8 mouse cellular contexts compared by ENCODE assay signal in the genomic region with DNA sequence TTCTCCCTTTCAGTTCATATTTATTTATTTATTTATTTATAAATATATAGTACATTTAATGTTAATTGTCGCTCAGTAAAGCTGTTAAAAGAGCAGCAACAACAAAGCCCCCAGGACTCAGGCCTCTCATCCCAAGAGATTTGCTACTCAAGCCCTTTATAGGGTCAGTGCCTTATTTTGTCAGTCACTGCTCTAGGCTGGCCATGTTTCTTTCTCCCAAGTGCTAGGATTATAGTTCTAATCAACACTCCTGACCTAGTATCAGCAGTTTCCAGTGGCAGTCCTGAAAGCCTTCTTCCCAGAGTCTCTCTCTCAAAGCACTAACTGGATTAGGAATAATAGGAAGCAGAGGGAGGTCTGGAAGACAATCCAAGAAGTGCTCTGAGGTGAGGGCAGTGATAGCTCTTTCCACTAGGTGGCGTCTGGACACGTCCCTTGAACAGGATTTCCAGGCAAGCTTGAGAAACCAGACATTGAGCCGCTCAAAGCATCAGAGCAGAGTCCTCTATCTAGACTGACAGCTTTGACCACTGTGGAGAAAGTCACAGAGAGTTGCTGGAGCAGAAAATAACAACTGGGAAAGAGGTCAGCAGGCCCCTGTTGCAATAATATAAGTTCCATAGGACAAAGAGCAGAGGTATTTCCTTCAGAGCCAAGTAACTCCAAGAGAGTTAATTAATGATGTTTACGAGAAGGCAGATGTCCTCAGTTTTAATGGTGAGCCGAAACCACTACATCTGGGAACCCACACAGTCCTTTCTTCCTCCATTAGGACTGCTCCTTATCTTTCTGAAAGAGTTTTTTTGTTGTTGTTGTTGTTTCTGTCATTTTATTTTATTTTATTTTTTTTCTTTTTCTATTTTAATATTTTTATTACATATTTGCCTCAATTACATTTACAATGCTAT. TPM values are rescaled to one million over a fixed set of nuclear protein-coding genes. Genes with fewer than 3 reads are reported as not detected.
DNase-seq lines count a peak whose midpoint lies in the region; ATAC-seq and TF ChIP-seq lines count a peak whose summit lies in the region.

No protein-coding gene starts in this region.

- no peak overlapping the region for H3K9ac ChIP-seq in intestine, embryonic 15.5 days

- no peaks in the 10 kb centered on the region for H3K4me1 ChIP-seq in thymus, adult 2 months (replicated peaks; ENCODE audit: control insufficient read depth, insufficient read depth, low read length)
- no peaks in the 10 kb centered on the region for H3K4me1 ChIP-seq in intestine, embryonic 15.5 days (replicated peaks)
- H3K4me1 ChIP-seq in midbrain, embryonic 10.5 days, result no peaks in the 10 kb centered on the region

- 46% methylated on average over 6 of the region's 6 CpGs for WGBS in thymus, adult 2 months
- 32% methylated on average over 6 of the region's 6 CpGs for WGBS in intestine, embryonic 15.5 days
- 28% methylated on average over 6 of the region's 6 CpGs for WGBS in midbrain, embryonic 10.5 days

- no peaks in the 10 kb centered on the region for H3K36me3 ChIP-seq in thymus, adult 2 months (ENCODE audit: control insufficient read depth, insufficient read depth, low read length)
- no peaks in the 10 kb centered on the region for H3K36me3 ChIP-seq in intestine, embryonic 15.5 days
- H3K36me3 ChIP-seq in midbrain, embryonic 10.5 days, result no peaks in the 10 kb centered on the region

- DNase-seq in thymus, adult 2 months, result peak; percentile 24
- DNase-seq in thymus, adult 18-20 months, result no peak
- DNase-seq in cerebellum, postnatal 4 days (ENCODE audit: low spot score in 2 of 2), result peak; percentile 30 to 56
- DNase-seq in gastrocnemius, adult 2 months, result peak; percentile 29
- DNase-seq in left cerebral cortex, postnatal 10 days (ENCODE audit: extremely low spot score in 1 of 2, low spot score in 2 of 2), result peak; percentile 22 to 51
- DNase-seq in midbrain, embryonic 10.5 days (ENCODE audit: low spot score), result peak; percentile 79
- DNase-seq in right cerebral cortex, postnatal 4 days, result peak; percentile 48

- H3K9me3 ChIP-seq in intestine, embryonic 15.5 days, result no peaks in the 10 kb centered on the region
- H3K9me3 ChIP-seq in midbrain, embryonic 10.5 days (replicated peaks), result no peaks in the 10 kb centered on the region

- TF ChIP-seq POLR2A in thymus, adult 2 months (IDR thresholded peaks at IDR 0.05; ENCODE audit: control insufficient read depth, extremely low read depth, insufficient read depth, low read length, poor library complexity), result no peak

- H3K4me3 ChIP-seq in thymus, adult 2 months (ENCODE audit: control insufficient read depth, insufficient read depth, low read length), result no peak overlapping the region
- no peak overlapping the region for H3K4me3 ChIP-seq in gastrocnemius, adult 2 months
- H3K4me3 ChIP-seq in intestine, embryonic 15.5 days (replicated peaks), result no peak overlapping the region
- H3K4me3 ChIP-seq in midbrain, embryonic 10.5 days, result no peak overlapping the region

- H3K4me2 ChIP-seq in intestine, embryonic 15.5 days (replicated peaks), result no peak overlapping the region

- intact Hi-C loops in gastrocnemius, adult 2 months (cut with DNase I), result loop anchor here (5.0 kb wide), 2 partner anchors 172 to 502 kb away; no protein-coding TSS in a partner anchor
- intact Hi-C loops in left cerebral cortex, postnatal 10 days (cut with DNase I), result loop anchor here (5.0 to 10.0 kb wide), 2 partner anchors 172 to 504 kb away; no protein-coding TSS in a partner anchor

- no peak for TF ChIP-seq CTCF in thymus, adult 2 months (IDR thresholded peaks at IDR 0.05; ENCODE audit: borderline replicate concordance, control insufficient read depth, extremely low read depth, insufficient read depth, low read length, poor library complexity)
- TF ChIP-seq CTCF in gastrocnemius, adult 2 months (IDR thresholded peaks at IDR 0.05), result peak; percentile 78

- ATAC-seq in intestine, embryonic 15.5 days, result peak; percentile 83

- H3K27me3 ChIP-seq in thymus, adult 2 months (ENCODE audit: control insufficient read depth, insufficient read depth, low read length), result no peaks in the 10 kb centered on the region
- no peaks in the 10 kb centered on the region for H3K27me3 ChIP-seq in intestine, embryonic 15.5 days (replicated peaks)
- H3K27me3 ChIP-seq in midbrain, embryonic 10.5 days (ENCODE audit: low read depth, poor library complexity, severe bottlenecking), result no peaks in the 10 kb centered on the region

- H3K27ac ChIP-seq in thymus, adult 2 months (ENCODE audit: control insufficient read depth, insufficient read depth, low read length), result no peak overlapping the region
- H3K27ac ChIP-seq in gastrocnemius, adult 2 months, result no peak overlapping the region
- H3K27ac ChIP-seq in intestine, embryonic 15.5 days, result no peak overlapping the region
- no peak overlapping the region for H3K27ac ChIP-seq in midbrain, embryonic 10.5 days (replicated peaks)

RNA-seq across cellular contexts. Expression of a gene that starts 39.9 kb away (rescaled TPM):
- polyA plus RNA-seq in thymus, adult 2 months (2012; rRNA removed), result 0.44 and 0.64 TPM in 2 replicates
- under 1 TPM in 1 of 2 experiments, not detected in 1; 0.31 TPM for total RNA-seq in gastrocnemius, adult 2 months (2021)
- 0.28 and 0.46 TPM in 2 replicates for polyA plus RNA-seq in intestine, embryonic 15.5 days (2015; fragmentation: Nextera tagmentation; extraction: Ambion mirVana)
- total RNA-seq in left cerebral cortex, postnatal 10 days (2021), result under 1 TPM; 0.66 to 0.79 TPM
- not detected in 2 replicates for polyA plus RNA-seq in midbrain, embryonic 10.5 days (2016; fragmentation: Nextera tagmentation; extraction: Ambion mirVana)

Comparison
In these comparisons a context has a peak if more than half of its experiments do, and no peak if none do; other contexts are left out.
1. DNase-seq: peak in thymus, adult 2 months (single experiment), cerebellum, postnatal 4 days (2 of 2), gastrocnemius, adult 2 months (single experiment), left cerebral cortex, postnatal 10 days (2 of 2), midbrain, embryonic 10.5 days (single experiment) and right cerebral cortex, postnatal 4 days (single experiment); none in thymus, adult 18-20 months (0 of 2).